Mouse (Mus musculus) adrenal gland, adult 18-20 months (tissue): Measurements from ENCODE around the gene Pitpna. TPM values are rescaled to one million over a fixed set of nuclear protein-coding genes. Genes with fewer than 3 reads are reported as not detected.
"Not testable (repeated sequence)": the region's sequence is repeated elsewhere in the genome, so short reads cannot be mapped to it uniquely, and the experiment has no call there.

Experiments
- DNase-seq, 2 experiments: peaks; one replicate each; pipeline ENCODE4 v3.0.0; 2021 to 2022; ENCODE audit warnings: low spot score in 2 of 2
- total RNA-seq, 2 experiments: library from RNA; stranded (reverse); gene quantifications; 1 replicate in 1 of 2; 2 replicates in 1 of 2; pipeline ENCODE4 v1.2.3; 2021

Pitpna gene
- total RNA-seq, 2 experiments from 2014 or later: 152 to 175 TPM

GRCm38 (mm10) chr11:75585978-75586377 lies 1.9 kb upstream of the Pitpna start:
- no peak for DNase-seq

DNA sequence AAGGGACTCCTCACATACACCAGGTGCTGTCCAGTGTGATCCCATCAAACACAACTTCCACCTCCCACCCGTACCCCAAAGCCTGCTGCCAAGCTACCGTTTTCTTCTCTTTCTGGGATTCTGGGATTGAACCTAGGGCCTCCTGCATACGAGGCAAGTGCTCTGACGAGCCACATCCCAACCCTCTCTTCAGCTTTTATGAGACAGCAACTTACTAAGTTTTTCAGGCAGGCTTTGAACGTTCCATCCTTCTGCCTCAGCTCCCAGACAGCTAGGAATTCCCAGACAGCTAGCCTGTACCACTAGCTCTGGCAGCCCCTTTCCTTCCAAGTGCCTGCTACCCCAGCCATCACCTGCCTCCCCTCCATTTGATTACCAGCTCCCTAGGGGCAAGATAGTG lies 934 bp upstream of the Pitpna start:
- no peak for DNase-seq

DNA sequence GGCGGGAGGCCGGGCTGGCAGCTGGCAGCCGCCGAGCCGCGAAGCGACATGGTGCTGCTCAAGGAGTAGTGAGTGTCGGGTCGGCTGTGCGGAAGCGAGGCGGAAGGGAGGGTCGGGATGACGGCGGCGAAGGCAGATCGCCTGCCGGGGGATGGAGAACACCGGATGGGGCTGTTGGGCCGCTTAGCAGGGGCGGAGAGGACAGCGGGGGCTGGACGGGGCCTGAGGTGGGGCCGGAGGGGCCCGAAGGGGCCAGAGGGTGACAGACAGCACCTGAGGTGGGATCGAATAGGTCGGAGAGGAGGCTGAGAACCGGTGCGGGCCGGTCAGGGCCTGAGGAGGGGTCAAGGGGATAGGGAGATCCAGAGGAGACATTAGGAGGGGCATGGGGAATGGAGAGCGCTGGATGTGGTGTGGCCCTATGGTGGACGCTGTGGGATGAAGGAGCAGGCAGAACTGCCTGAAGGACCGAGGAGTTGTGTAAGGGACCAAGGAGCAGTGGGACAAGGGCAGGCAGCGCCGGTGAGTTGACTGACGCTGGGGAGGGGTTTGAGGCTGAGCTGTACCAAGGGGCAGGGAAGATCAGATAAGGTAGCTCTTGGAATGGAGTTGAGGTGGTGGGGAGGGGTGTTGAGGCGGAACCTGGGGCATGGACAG lies 516 bp downstream of the Pitpna start:
- DNase-seq: no peak

DNA sequence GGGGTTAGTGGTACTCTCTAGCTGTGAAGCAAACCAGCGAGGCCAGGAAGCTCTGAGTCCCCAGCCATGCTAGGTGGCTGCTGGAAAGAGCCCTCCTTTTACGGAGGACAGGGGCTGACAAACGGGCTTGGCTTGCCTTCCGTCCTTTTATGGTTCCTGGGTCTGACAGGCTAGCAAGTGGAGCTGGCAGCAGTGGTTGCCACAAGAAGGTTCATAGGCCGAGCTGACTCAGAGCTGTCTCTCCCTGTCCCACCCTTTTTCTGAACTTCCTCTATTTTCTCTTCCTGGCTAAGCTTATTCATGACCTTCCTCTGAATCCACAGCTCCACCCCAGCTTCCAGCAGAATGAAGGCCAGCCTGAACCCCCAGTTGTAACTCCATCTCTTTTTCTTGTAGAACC lies 4.7 kb downstream of the Pitpna start:
- no peak for DNase-seq

GRCm38 (mm10) chr11:75594431-75594830 lies 6.5 kb downstream of the Pitpna start:
- DNase-seq: no peak

DNA sequence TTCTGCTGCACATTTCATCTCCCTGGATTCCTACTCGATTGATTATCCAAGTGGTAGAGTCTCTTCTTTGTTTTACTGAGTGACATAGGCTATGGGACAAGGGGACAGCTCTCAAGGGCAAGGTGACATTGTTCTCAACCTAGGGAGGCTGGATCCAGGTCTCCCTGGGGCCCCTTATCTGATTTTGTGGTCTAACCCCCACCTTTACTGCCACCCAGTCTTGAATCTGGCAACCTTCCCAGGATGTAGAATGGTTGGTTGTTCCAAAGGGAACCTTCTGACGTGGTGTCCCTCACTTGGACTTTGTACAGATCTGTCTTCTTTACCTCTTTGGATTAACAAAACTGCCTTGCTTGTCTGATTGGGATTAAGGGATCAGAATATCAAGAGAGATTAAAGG lies 7.5 kb downstream of the Pitpna start:
- DNase-seq: no peak

DNA sequence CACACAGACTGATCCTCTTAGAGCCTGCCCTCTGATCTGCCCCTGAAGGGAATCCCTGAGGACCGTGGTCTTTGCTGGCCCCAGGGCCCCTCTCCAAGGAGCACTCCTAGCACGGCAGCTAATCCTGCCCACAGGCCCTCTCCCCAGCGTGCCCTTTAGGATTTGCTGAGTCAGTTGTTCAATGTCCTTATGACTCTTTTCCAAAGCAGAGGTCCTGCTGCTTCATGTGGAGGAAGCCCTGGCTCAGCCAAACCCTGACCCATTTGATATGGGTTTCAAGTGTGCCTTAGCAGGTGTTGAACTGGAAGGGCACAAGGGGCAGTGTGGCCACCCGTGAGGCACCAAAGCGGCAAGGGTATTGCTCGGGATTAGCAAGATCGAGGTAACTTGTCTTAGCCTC lies 7.9 kb downstream of the Pitpna start:
- no peak for DNase-seq

- no peak for DNase-seq
Observed at GRCm38 (mm10) chr11:75596726-75597255, 8.9 kb downstream of the Pitpna start.

DNA sequence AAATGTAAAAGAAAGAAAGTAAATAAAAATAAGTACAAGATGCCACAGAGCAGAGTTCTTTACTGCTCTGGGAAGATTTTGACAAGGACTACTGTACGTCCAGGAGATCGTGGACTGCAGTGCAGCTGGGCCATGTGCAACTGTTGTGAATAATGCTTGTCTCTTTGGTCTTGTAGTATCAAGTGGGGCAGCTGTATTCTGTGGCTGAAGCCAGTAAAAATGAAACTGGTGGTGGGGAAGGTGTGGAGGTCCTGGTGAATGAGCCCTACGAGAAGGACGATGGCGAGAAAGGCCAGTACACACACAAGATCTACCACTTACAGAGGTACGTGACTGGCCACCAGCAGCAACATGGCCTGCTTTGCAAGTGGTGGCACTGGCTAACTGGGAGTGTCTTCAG lies 10.1 kb downstream of the Pitpna start:
- no peak for DNase-seq

- DNase-seq: not testable (repeated sequence)
Observed at GRCm38 (mm10) chr11:75599802-75600201, 11.9 kb downstream of the Pitpna start.

GRCm38 (mm10) chr11:75604826-75605225 lies 16.9 kb downstream of the Pitpna start:
- DNase-seq: no peak

DNA sequence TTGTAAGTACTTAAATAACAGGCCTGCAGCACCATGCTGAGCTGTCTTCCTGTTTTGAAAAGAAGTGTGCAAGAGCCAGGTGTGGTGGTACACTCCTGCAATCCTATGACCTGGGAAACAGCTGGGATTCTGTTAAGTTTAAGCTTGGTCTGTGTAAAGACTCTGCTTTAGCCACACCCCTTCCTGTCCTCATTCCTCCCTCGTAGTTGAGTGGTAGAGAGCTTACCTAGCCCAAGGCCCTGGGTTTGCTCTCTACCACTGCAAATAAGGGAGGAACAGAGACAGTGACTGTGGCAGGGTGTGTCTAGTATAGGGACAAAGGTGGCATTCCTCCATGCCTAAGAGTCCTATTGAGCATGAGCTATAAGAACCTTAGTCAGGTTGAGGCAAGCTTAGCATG lies 17.4 kb downstream of the Pitpna start:
- DNase-seq: no peak

DNA sequence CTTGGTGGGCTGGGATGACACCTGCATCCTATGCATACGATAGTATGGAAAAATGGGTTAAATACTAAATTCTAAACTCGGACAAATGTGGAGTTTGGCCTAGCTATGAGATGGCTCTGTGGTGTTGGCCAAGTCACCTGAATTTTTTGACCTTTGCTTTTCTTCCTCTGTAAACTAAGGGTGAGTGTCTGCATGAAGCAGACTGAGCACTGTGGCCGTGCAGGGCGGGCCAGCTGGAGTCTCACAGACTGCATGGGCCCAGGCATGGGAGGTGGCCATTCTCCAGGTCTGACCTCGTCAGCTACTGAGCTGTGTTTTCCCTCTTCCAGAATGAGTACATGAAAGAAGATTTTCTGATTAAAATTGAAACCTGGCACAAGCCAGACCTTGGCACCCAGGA lies 20.9 kb downstream of the Pitpna start:
- DNase-seq: no peak

- DNase-seq: no peak
Observed at GRCm38 (mm10) chr11:75610021-75610420, 22.1 kb downstream of the Pitpna start.

GRCm38 (mm10) chr11:75614769-75615168 lies 26.9 kb downstream of the Pitpna start:
- DNase-seq: no peak

GRCm38 (mm10) chr11:75615556-75615955 lies 27.7 kb downstream of the Pitpna start:
- DNase-seq: no peak

GRCm38 (mm10) chr11:75619133-75619532 lies 31.2 kb downstream of the Pitpna start:
- DNase-seq: no peak

DNA sequence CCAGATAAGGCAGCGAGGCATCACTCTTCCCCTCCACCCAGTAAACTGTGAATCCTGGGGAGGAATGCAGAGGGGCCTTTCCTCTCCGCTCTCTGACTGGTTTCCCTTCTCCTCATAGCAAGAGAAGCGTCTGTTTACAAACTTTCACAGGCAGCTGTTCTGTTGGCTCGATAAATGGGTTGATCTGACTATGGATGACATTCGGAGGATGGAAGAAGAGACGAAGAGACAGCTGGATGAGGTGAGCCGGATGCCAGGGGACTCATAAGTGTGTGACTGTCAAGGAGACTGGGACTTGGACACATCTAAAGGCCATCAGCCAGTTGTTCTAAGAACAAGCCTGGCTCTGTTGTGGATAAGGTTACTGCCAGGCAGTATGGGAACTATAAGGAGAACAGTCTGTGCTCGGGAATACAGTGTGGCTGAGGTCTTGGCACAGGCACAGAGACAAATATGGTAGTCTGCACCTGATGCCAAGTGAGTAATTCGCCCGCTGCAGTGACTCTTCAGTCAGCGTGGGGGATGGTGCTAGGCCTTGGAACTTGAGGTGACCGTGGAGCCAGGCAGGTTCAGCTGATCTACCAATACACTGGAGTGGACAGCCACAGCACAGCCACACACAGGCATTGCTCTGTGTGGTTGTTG lies 32.4 kb downstream of the Pitpna start:
- DNase-seq: peak in 1 of 2 experiments; percentile 55

GRCm38 (mm10) chr11:75621426-75621825 lies 33.5 kb downstream of the Pitpna start:
- DNase-seq: no peak

DNA sequence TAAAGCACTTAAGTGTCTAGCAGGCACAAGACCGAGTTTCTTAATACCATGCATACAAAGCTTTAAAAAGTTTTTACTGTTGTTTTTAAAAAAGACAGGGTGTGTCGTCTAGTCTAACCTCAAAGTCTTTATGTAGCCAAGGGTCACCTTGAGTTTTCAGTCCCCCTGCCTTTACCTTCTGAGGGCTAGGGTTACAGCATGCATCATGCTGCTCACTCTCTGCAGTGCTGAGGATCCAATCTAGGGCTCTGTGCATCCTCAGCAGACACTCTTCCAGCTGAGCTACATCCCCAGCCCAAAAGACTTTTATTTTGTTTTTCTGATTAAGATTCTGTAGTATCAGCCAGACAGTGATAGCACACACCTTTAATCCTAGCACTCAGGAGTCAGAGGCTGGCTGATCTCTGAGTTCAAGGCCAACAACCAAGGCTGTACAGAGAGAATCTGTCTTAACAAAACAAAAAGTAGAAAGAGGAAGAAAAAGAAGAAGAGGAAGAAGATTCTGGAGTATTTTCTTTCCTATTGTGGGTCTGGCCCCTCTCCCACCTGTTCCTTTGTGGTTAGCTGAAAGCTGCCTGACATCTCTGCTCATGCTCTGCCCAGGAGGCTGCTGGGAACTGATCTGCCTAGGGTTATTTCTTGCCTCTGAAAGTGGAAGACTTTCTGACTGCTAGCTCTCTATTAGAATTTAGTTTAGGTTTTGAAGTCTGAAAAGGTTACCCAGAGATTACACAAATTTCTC lies 34.9 kb downstream of the Pitpna start:
- no peak for DNase-seq

- no peak for DNase-seq
Observed at GRCm38 (mm10) chr11:75624102-75624554, 36.2 kb downstream of the Pitpna start.

DNA sequence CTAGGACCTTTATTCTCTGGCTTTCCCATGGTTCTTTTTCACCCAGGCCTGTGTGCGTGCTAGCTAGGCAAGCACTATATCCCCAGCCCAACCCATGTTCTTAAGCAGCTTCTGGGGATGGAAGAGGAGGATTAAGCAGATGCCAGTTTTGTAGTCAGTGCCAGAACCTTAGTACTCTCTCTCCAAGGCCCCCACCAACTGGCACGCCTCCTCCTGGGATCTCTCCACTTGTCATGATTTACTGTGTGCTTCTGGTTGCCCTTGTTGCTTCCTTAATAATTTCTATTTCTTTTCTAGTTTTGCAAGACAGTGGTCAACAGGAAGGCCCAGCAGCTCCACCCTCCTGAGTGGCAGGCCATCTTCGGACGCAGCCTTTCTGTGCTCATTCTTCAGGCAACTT lies 37.9 kb downstream of the Pitpna start:
- DNase-seq: no peak
